Mouse (Mus musculus): ENCODE results near the gene Cyp1b1. TPM values are rescaled to one million over a fixed set of nuclear protein-coding genes. Genes with fewer than 3 reads are reported as not detected.
A peak's percentile ranks its signal among the peaks of the same experiment; 100 is the strongest.

The Cyp1b1 gene
- polyA plus RNA-seq (2012; rRNA removed), result 35.5 and 49.4 TPM in 2 replicates

- no peak for DNase-seq (ENCODE audit: low read depth)
Observed at GRCm38 (mm10) chr17:79714931-79715637, at the start of gene Cyp1b1. TSS of gene Cyp1b1 (minus strand) at chr17:79715061.

- no peak for DNase-seq (ENCODE audit: low read depth)
Observed at GRCm38 (mm10) chr17:79761841-79762240, 47.0 kb upstream of the Cyp1b1 start.

DNA sequence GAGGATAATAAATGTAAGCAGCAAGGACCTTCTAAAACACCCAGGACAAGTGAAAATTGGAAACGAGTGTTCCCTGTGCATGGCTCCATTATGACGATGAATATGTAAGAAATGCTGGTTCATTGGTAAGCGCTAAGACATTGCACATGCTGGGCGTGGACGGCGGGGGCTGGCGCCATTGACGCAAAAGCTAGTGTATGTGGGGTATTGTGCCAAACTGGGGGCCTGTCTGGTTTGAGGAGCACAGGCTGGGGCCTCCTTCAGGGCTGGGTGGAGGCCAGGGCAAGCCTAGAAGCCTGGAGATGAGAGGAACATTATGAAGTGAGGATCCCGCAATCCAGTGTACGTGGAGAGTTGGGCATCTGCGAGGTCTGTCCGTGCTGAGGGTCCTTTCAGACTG, 39.0 kb upstream of the Cyp1b1 start:
- DNase-seq (ENCODE audit: low read depth), result no peak

- no peak for DNase-seq (ENCODE audit: low read depth)
Observed at GRCm38 (mm10) chr17:79752836-79753235, 38.0 kb upstream of the Cyp1b1 start.

DNA sequence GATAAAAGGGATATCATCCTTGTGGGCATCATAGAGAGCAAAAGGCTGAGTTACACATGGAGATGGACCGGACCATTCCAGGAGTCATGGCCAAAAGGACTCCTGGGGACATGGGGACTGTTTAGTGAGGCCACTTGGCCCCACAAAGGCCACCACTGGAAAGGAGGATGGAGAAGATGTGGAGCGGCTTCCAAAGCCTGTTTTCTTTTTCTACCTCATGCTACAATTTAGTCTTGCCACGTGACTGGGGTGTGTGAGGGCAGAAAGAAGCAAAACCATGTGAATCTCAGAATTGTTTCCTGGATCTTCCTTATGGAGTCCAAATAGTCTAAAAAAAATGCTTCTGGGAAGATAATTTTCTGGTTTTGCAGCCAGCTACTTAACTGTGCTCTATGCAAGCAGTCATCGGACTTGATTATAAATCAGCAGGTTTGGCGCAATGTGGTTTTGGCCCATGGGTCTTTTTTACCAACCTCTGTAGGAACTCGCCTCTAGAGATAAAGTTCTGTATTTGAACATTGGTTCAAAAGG, 36.9 kb upstream of the Cyp1b1 start:
- no peak for DNase-seq (ENCODE audit: low read depth)

GRCm38 (mm10) chr17:79749647-79750046, 34.8 kb upstream of the Cyp1b1 start:
- no peak for DNase-seq (ENCODE audit: low read depth)

GRCm38 (mm10) chr17:79746954-79747353, 32.1 kb upstream of the Cyp1b1 start:
- DNase-seq (ENCODE audit: low read depth), result no peak

DNA sequence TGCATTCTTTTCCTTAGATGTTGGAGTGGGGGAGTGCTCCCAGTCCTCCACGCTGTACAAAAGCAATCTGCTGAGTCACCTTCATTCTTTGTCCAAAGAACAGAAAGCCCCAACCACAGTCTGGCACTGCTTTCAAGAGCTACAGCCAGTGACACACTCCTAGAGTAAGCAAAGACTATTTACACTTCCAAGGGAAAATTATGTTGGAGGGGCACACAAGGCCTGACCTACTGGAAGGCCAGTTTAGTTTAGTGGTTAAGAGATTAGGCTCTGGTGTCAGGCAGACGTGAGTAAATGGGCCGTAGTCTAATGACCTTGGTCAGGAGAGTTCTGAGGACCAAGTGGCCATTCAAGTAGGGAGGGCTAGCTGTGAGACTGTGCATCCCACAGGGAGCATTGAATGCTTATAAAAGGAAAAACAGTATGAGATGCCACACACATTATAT, 31.3 kb upstream of the Cyp1b1 start:
- DNase-seq (ENCODE audit: low read depth), result no peak

DNA sequence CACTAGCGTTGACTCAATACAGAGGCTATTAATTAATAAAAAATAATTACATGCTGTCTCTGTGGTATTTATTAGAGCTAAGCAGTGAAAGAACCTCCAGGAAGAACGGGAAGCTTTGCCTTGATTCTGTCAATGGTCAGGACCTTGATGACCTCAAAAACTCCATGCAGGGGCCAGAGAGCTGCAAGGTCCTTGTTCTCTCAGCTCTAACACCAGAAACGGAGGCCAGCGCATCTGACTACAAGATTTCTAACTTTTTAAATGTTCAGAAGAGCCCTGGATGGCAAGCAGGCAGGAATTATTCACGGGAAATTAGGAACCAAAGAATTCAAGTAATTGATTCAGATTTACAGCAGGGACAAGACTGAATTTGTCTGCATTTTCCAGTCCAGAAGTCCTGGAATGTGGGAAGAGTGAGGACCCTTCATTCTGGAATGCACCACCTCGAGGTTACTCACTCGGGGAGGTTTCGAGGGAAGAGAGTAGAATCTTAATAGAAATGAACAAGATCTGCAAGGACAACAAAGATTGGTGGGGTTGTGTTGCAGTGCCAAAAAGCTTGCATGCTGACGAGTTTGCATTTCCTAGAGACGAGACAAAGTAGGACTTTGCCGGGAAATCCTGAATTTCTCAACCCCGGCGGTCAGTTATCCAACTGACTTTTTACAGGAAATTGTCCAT, 30.3 kb upstream of the Cyp1b1 start:
- DNase-seq (ENCODE audit: low read depth), result no peak

DNA sequence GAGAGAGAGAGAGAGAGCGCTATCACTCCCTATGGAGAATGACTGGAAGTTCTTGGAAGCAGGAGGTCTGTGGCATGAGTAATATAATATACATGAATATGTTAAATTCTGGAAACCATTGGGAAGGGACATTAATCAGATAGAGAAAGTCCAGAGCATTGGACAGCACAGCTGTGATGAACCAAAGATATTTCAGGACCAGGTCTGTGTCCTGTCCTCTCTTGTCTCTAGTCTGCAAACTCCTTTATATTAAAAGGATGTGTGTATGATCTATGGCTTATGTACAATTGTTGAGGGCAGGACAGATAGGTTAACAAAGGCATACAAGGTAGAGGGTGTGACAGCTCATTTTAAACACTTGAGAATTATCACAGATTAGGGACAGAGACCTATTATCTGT, 28.6 kb upstream of the Cyp1b1 start:
- DNase-seq (ENCODE audit: low read depth), result no peak

DNA sequence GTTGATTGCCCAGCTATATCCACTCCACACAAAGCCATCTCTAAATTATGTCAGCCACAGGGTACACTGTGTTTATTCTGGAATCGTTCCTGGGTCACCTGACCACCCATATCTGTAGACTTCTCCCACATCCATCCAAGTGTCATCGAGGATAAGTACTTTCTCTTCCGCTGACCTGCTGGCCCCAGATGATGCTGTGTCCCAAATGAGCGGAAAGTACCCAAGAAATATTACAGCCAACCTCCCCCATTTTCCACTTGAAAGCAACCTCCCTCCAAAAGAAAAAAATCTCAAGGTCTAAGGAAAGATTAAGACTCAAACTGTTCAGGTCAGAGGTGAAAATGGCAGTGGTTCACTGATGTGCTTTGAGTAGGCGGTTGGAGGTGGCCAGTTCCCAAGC, 27.8 kb upstream of the Cyp1b1 start:
- DNase-seq (ENCODE audit: low read depth), result no peak

DNA sequence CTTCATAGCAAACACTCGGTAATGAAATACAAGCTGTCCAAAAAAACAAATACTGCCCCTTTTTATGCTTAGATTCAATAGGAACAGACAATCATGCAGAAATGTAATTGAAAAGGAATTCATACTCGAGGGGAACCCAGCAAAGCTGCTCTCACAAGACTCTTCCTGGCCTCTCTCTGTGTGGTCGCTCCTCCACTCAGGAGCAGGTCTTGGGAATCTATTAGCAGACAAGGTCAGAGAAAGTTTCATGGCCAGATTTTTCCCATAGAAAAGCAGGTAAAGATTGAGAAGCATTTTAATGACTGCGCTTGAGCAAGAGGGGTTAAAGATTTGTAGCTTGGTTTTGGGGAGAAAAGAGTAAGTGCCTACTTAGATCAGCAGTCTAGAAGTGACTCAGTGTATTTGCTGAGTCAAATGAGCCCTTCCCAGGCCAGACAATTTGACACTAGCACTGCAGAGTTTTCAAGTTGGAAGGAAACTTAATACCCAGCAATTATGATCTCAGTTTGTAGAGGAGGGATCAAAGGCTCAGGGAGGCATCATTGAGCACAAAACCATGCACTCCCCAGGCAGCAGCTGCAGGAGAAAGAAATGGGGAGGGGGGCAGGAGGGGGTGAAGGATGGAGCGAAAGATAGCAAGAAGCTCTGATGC, 24.1 kb upstream of the Cyp1b1 start:
- DNase-seq (ENCODE audit: low read depth), result no peak

- DNase-seq (ENCODE audit: low read depth), result no peak
Observed at GRCm38 (mm10) chr17:79737598-79737997, 22.7 kb upstream of the Cyp1b1 start.

DNA sequence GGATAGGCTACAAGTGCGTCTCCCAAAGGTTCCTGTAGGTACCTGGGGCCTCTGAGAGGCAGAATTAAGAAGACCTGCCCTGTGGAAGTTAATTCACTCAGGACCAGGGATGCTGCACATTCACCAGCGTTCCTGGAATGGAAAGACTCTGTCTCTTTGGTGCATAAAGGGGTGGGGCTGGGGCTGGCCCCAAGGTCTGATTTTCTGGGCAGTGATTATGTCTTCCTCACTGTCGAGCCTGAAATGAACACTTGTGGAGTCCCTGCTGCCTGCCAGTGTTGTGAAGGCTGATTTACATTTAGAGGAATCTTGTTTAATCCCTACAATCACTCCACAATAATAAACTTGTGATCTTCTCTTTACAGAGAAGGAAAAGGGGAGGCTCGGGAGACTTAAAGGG, 18.2 kb upstream of the Cyp1b1 start:
- no peak for DNase-seq (ENCODE audit: low read depth)

DNA sequence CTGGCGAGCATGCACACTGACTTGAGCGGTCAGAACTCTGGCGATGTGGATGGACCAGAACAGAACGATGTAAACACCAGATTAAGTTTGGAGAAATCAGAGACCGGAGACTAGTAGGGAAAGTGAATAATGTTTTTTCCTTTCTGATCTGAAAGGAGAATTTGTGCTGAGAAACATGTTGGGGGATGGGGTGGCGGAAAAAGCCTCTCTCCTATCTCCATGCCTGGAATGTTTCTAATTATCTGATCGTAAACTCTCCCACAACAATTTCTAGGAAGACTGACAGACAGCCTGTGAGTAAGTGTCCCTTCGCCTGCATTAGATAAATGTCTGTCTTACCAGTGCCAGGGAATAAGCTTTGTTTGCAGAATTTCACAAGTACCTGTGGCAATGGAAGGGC, 16.1 kb upstream of the Cyp1b1 start:
- DNase-seq (ENCODE audit: low read depth), result no peak

DNA sequence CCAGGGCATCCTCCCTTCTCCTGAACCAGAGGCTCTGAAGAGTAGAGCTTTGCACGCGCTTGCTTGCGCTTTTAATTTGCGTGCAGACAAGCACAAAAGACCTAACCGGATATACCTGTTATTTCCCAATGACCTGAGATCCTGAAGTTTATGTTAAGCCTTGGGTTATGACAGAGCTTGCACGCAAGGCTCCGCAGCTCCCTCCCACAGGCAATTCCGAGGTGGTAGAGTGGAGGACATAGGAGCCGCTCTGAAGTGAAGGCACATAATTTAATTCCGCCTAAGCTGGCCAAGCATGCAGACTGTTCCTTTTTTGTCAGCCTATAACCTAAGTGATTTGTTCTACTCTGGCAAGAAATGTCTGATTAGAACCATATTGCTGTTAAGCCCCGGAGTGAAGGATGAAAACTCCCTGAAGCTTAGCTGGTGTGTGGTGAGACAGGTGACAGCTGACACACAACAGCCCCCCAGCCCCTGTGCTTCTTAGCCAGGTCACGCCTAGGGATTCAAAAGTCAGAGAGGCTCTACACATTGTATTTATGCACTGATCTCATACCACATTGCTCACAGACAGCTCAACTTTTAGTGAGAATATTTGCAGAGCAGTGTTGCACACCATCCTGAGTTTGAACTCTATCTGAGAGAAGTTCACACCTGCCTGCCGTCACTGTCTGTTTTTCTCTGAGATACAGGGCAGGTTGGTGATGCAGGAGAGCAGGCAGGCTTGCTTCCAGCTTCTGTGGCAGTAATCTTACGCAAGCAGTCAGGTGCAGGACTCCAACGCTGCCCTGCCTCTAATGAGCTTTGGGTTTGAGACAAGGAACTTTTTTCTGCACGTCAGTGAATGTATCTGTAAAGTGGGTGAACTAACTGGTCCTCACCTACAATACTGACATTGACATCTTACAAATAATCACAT, 14.0 kb upstream of the Cyp1b1 start:
- peak; percentile 91 for DNase-seq (ENCODE audit: low read depth)

- no peak for DNase-seq (ENCODE audit: low read depth)
Observed at GRCm38 (mm10) chr17:79728053-79728584, 13.3 kb upstream of the Cyp1b1 start.

DNA sequence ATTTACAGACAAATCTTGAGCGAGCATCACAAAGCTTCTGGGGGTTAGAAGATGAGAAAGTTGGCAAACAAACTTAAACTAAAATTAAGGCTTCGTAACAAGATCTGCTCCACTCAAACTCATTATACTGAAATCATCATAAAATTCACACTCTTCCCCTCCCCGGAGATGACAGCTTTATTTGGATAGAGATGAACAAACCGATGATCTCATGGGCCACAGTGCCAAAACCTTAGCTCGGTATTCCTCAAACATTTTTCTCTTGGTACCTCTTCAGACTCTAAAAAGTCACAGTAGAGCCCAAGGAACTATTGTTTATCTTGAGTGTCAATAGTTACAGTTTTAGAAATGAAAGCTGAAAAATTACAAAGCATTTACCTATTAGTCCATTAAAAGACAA, 11.8 kb upstream of the Cyp1b1 start:
- DNase-seq (ENCODE audit: low read depth), result no peak

DNA sequence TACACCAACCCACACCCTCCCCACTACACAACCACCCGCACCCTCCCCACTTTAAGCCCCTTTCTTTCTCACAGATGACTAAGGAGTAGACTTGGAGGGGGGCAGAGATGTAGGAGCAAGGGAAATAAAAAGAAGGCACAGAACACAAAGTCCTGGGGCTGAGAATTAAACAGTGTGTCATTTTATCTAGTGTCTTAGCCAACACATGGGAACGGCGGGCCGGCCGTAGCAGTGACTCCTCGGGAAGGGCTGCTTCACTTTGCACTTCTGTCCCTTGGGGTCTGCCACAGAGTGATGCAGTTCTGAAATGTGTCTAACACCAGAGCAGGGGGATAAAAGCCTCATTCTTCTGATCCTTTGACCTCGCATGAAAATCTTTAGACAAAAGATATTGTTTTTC, 5.8 kb upstream of the Cyp1b1 start:
- no peak for DNase-seq (ENCODE audit: low read depth)

DNA sequence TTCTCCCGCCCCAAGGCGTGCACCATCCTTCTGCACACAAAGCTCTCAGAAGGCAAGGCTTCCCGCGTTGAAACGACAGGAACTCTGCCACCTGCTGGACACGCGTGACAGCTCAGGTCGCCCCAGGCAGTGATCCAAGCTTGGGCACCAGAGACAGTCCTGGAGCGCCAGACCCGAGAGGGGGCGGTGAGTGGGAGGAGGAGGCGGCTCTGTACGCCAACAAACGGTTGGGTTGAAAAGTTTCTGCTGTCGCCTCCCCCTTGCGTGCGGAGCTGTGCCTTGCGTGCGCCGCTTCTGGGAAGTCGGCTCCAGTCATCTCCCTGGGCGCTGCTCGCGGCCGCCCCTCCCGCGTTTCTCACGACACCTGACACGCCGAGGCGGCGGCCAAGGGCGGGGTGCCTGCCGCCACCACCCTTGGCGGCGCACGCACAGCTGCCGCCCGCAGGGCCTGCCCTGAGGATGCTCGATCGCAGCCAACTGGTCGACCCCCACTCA, 835 bp upstream of the Cyp1b1 start:
- DNase-seq (ENCODE audit: low read depth), result no peak

DNA sequence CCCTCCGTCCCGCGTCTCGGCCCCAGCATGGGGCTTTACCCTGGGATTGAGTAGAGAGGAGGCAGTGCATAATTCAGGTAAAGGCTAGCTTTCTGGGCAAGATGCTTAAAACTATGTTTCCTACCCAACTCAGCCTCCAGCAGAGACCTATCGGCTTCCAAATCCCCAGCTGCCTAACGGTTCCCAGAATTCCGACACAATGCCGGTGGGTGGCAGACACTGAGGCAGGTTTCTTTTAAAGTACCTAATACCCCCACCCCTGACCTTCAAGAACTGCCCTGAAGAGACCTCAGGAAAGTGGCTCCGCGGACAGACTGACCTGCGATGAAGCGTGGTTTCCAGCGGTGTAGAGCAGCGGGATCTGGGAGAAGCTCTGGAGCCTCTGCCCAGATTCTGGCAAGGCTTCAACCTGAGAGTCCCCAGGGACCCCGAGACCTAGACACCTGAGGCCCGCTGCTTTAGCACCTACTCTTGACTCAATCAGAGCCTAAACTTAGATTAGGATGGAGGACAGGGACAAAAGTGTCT, 429 bp downstream of the Cyp1b1 start:
- no peak for DNase-seq (ENCODE audit: low read depth)

Data from gonadal fat pad, adult 2 months (tissue).